Comparison of ENCODE assay signal across 30 mouse cellular contexts in genomic region chr13:30793616-30794015, GRCm38 (mm10). TPM values are rescaled to one million over a fixed set of nuclear protein-coding genes. Genes with fewer than 3 reads are reported as not detected.
A peak's percentile ranks its signal among the peaks of the same experiment; 100 is the strongest.
DNase-seq lines count a peak whose midpoint lies in the region; ATAC-seq lines count a peak whose summit lies in the region.
"Had no signal": no experiment of that assay in that cellular context is flagged by ENCODE, and none has a peak within 500 bp of the region (broad histone marks: within the 10 kb centered on the region; RNA-seq: fewer than 3 reads in every experiment).

No protein-coding gene starts in this region.

- H3K27me3 ChIP-seq in intestine, embryonic 14.5 days (replicated peaks; ENCODE audit: control insufficient read depth, insufficient read depth, low read length): no peaks in the 10 kb centered on the region
- no peaks in the 10 kb centered on the region for H3K27me3 ChIP-seq in intestine, embryonic 15.5 days (replicated peaks)
- no peaks in the 10 kb centered on the region for H3K27me3 ChIP-seq in forebrain, embryonic 16.5 days (replicated peaks; ENCODE audit: control insufficient read depth, insufficient read depth, low read length)
- H3K27me3 ChIP-seq: CH12.LX; embryonic facial prominence, embryonic 15.5 days; forebrain, embryonic 13.5 days; hindbrain, embryonic 12.5 days; midbrain, embryonic 13.5 days had no signal

- no peaks in the 10 kb centered on the region for H3K4me1 ChIP-seq in intestine, embryonic 14.5 days (replicated peaks; ENCODE audit: control insufficient read depth, insufficient read depth, low read length)
- no peaks in the 10 kb centered on the region for H3K4me1 ChIP-seq in intestine, embryonic 15.5 days (replicated peaks)
- no peaks in the 10 kb centered on the region for H3K4me1 ChIP-seq in forebrain, embryonic 16.5 days (replicated peaks; ENCODE audit: control insufficient read depth, insufficient read depth, low read length)
- H3K4me1 ChIP-seq: embryonic facial prominence, embryonic 10.5 days; forebrain, embryonic 13.5 days; hindbrain, embryonic 12.5 days; midbrain, embryonic 13.5 days had no signal

- no peak overlapping the region for H3K4me2 ChIP-seq in intestine, embryonic 14.5 days (ENCODE audit: low read length)
- H3K4me2 ChIP-seq in intestine, embryonic 15.5 days (replicated peaks): no peak overlapping the region
- H3K4me2 ChIP-seq in forebrain, embryonic 16.5 days (ENCODE audit: low read length): no peak overlapping the region
- H3K4me2 ChIP-seq: embryonic facial prominence, embryonic 15.5 days; forebrain, embryonic 13.5 days; hindbrain, embryonic 12.5 days; midbrain, embryonic 13.5 days had no signal

- H3K4me3 ChIP-seq in intestine, embryonic 14.5 days (ENCODE audit: low read depth, low read length): no peak overlapping the region
- H3K4me3 ChIP-seq in intestine, embryonic 15.5 days (replicated peaks): no peak overlapping the region
- no peak overlapping the region for H3K4me3 ChIP-seq in forebrain, embryonic 16.5 days (replicated peaks; ENCODE audit: low read length)
- H3K4me3 ChIP-seq: embryonic facial prominence, embryonic 10.5 days; embryonic facial prominence, embryonic 15.5 days; forebrain, embryonic 13.5 days; gastrocnemius, adult 2 months; hindbrain, embryonic 12.5 days; midbrain, embryonic 13.5 days had no signal

- no peak overlapping the region for H3K27ac ChIP-seq in intestine, embryonic 14.5 days (ENCODE audit: low read depth)
- H3K27ac ChIP-seq in intestine, embryonic 15.5 days: no peak overlapping the region
- no peak overlapping the region for H3K27ac ChIP-seq in forebrain, embryonic 16.5 days (ENCODE audit: low read length)
- H3K27ac ChIP-seq: embryonic facial prominence, embryonic 10.5 days; embryonic facial prominence, embryonic 15.5 days; forebrain, embryonic 13.5 days; gastrocnemius, adult 2 months; hindbrain, embryonic 12.5 days; hindbrain, postnatal 0 days; liver, embryonic 14.5 days; macrophage; midbrain, embryonic 13.5 days had no signal

- DNase-seq in intestine, embryonic 14.5 days (ENCODE audit: low spot score): peak; percentile 23
- peak; percentile 55 for DNase-seq in NIH3T3 (ENCODE audit: low read depth)
- peak; percentile 65 for DNase-seq in adrenal gland, postnatal 14 days
- no peak for DNase-seq in heart, postnatal 36 days
- no peak for DNase-seq in kidney, adult 9 months
- DNase-seq: B cell, adult 2 months; cerebellum, adult 11-12 months; cerebellum, adult 9-11 months; gastrocnemius, adult 2 months; gastrocnemius, postnatal 36 days; kidney, postnatal 14 days; layer of hippocampus, adult 9-11 months; liver; lung, adult 2 months; lung, postnatal 10 days; thymus, postnatal 14 days had no signal

- H3K36me3 ChIP-seq in intestine, embryonic 14.5 days (ENCODE audit: control insufficient read depth, insufficient read depth, low read length): no peaks in the 10 kb centered on the region
- no peaks in the 10 kb centered on the region for H3K36me3 ChIP-seq in intestine, embryonic 15.5 days
- H3K36me3 ChIP-seq in forebrain, embryonic 16.5 days (ENCODE audit: control insufficient read depth, insufficient read depth): no peaks in the 10 kb centered on the region
- H3K36me3 ChIP-seq: embryonic facial prominence, embryonic 10.5 days; embryonic facial prominence, embryonic 15.5 days; hindbrain, embryonic 12.5 days; midbrain, embryonic 13.5 days had no signal

- intact Hi-C loops in heart, postnatal 36 days (cut with DNase I): no loop called here

- WGBS in intestine, embryonic 14.5 days: 79% methylated on average over 5 of the region's 5 CpGs
- 80% methylated on average over 5 of the region's 5 CpGs for WGBS in intestine, embryonic 15.5 days
- WGBS in forebrain, embryonic 16.5 days: 87% methylated on average over 5 of the region's 5 CpGs

- no peaks in the 10 kb centered on the region for H3K9me3 ChIP-seq in intestine, embryonic 14.5 days (ENCODE audit: control insufficient read depth, low read length)
- H3K9me3 ChIP-seq in intestine, embryonic 15.5 days: no peaks in the 10 kb centered on the region
- H3K9me3 ChIP-seq in forebrain, embryonic 16.5 days (ENCODE audit: control insufficient read depth, low read length): no peaks in the 10 kb centered on the region
- H3K9me3 ChIP-seq: embryonic facial prominence, embryonic 10.5 days; embryonic facial prominence, embryonic 15.5 days; forebrain, embryonic 13.5 days; hindbrain, embryonic 12.5 days; midbrain, embryonic 13.5 days had no signal

- H3K9ac ChIP-seq in intestine, embryonic 14.5 days (ENCODE audit: low read length): no peak overlapping the region
- H3K9ac ChIP-seq in intestine, embryonic 15.5 days: no peak overlapping the region
- no peak overlapping the region for H3K9ac ChIP-seq in forebrain, embryonic 16.5 days (replicated peaks; ENCODE audit: low read depth, low read length)
- H3K9ac ChIP-seq: embryonic facial prominence, embryonic 15.5 days; forebrain, embryonic 13.5 days; hindbrain, embryonic 12.5 days; liver, embryonic 14.5 days; midbrain, embryonic 13.5 days had no signal

- no peak for ATAC-seq in intestine, embryonic 14.5 days (replicated peaks; ENCODE audit: low FRiP score, low TSS enrichment, low read depth)
- no peak for ATAC-seq in intestine, embryonic 15.5 days
- no peak for ATAC-seq in forebrain, embryonic 16.5 days
- ATAC-seq: forebrain, embryonic 13.5 days; hindbrain, postnatal 0 days; intestine, postnatal 0 days; midbrain, embryonic 13.5 days had no signal

RNA-seq across cellular contexts. Expression of gene Irf4, which starts 44.6 kb away (rescaled TPM):
- polyA plus RNA-seq in intestine, embryonic 14.5 days (2014; fragmentation: Nextera tagmentation; extraction: Ambion mirVana): 0.04 and 0.07 TPM in 2 replicates
- polyA plus RNA-seq in intestine, embryonic 15.5 days (2015; fragmentation: Nextera tagmentation; extraction: Ambion mirVana): 0.11 and 0.18 TPM in 2 replicates
- 7.9 and 8.3 TPM in 2 replicates for total RNA-seq in adrenal gland, postnatal 14 days (2021)
- total RNA-seq in heart, postnatal 36 days (2021): 1 to 10 TPM; 1.2 to 1.7 TPM
- polyA plus RNA-seq in forebrain, embryonic 16.5 days (2015; fragmentation: Nextera tagmentation; extraction: Ambion mirVana): 0.06 and 0.11 TPM in 2 replicates
- total RNA-seq: hindbrain, postnatal 0 days had no signal
- polyA plus RNA-seq: limb, embryonic 11.5 days; neural tube, embryonic 14.5 days had no signal

Comparison
In these comparisons a context has a peak if more than half of its experiments do, and no peak if none do; other contexts are left out.
1. DNase-seq: peak in intestine, embryonic 14.5 days (single experiment), NIH3T3 (single experiment) and adrenal gland, postnatal 14 days (single experiment); none in heart, postnatal 36 days (0 of 2) and kidney, adult 9 months (single experiment).